Mouse (Mus musculus): ENCODE results near the gene Smyd4.
A peak's percentile ranks its signal among the peaks of the same experiment; 100 is the strongest.
"Not testable (repeated sequence)": the region's sequence is repeated elsewhere in the genome, so short reads cannot be mapped to it uniquely, and the experiment has no call there.

Smyd4 gene

DNA sequence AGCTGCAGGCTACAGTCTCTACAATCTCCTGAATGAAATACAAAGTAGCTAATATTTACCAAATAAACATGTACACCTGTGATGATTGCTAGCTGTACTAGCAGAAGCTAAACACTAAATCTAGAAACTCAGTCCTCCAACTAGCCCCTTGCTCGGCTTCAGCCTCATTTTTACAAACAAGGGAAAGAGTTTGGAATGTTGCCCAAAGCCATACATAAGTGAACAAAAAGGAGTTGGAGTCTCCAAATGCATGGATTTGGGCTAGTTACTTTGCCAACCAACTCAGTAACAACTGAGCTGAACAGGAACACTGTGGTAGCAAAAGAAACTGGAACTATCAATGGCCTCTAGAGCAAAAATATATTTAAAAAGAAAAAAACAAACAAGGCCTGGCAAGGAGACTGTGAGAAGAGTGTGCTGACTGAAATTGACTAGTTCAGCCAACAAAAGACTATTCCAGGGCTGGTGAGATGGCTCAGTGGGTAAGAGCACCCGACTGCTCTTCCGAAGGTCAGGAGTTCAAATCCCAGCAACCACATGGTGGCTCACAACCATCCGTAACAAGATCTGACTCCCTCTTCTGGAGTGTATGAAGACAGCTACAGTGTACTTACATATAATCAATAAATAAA is 1.6 kb upstream of the Smyd4 start:
- DNase-seq (ENCODE audit: low spot score), result no peak

DNA sequence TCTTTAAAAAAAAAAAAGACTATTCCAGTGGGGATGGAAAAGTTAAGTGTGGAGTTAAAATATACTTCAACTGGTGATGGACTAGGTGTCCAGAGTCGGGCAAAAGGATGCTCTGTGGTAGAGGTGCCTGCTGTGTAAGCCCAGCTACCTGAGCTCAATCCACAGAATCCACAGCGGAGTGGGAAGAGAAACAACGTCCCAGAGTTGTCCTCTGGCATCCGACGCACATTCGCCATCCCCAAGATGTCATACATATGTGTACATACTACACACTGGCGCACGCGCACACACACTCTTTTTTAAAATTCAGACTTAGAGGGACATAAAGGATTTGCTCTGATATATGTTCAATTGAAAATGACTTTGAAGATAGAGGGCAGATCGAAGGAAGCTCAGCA is 1.0 kb upstream of the Smyd4 start:
- DNase-seq (ENCODE audit: low spot score), result no peak

DNA sequence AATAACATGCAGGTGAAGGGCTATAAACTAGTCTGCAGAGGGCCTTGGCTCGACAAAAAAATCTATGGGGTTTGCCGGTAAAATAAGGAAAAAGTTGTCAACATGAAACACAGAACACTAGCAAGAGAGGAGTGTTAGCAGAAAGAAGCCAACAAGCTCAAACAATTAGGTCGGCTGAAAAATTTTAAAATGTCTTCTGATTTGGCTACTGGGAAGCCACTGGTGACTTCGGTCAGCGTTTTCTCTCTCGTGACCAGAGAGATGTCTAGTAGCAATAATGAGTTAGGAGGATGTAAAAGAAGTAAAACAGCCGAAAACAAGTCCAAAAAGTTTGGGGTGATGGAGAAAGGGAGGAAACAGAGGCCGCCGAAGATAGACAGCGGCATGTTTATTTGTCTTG is 637 bp upstream of the Smyd4 start:
- no peak for DNase-seq (ENCODE audit: low spot score)

DNA sequence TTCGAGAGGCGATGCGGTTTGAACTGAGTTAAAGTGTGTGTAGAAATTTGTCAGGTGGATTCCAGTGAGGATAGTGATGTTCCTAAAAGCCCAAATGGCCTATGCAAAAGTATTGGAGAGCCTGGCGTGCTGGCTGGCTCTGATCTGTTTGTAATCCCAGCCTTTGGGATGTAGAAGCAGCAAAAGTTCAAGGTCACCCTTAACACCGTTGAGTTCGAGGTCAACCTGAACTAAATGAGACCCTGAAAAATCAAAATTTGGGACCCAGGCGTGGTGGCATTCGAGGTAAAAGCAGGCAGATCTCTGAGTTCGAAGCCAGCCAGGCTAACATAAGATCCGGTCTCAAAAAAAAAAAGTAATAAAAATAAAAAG is 643 bp downstream of the Smyd4 start:
- no peak for DNase-seq (ENCODE audit: low spot score)

DNA sequence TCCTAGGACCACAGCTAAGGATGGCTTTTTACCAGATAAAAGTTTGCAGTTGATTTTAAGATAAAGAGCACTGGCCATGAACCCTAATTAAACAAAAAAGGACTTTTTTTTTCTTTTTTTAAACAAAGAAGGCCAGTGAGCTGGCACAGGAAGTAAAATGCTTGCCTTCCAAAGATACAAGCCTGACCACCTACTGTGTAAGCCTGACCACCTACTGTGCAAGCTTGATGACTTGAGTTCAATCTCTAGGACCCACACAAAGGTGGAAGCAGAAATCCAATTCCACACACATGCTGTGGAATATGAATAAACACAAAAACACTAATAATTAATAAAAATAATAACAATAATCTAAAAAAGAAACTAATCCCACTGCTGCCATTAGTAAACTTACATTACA is 3.0 kb downstream of the Smyd4 start:
- no peak for DNase-seq (ENCODE audit: low spot score)

DNA sequence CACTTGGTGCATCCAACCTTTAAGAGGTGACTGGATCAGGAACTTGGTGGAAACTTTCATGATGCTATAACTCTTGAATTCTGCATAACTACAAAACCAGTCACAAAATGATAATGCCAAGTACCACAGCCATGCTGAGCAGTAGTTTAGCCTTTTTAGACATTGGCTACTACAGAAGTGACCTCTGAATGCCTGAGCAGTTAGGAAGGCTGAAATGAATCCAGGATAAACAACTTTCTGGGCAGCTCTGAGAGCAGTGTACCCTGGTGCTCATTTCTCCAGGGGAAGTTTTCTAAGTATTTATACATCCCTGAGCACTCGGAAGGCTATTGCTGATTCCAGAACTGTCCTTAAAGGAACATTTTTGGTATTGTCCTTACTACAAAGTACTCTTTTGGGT is 7.2 kb downstream of the Smyd4 start:
- DNase-seq (ENCODE audit: low spot score), result no peak

DNA sequence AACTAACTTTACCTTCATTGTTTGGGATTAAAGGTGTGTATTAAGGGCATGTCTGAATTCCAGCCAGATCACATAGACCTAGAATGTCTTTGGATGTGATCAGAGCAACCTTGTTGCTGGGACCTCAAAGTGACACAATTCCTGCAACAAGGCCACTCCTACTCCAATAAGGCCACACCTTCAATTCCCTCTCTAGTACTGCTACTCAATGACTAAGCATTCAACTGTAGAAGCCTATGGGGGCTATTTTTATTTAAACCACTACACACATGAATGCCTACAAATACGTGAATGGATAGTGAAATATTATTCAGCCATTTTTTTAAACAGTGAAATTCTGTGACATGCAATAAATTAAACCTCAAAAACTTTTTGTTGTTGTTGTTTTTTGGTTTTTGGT is 28.9 kb downstream of the Smyd4 start:
- no peak for DNase-seq (ENCODE audit: low spot score)

DNA sequence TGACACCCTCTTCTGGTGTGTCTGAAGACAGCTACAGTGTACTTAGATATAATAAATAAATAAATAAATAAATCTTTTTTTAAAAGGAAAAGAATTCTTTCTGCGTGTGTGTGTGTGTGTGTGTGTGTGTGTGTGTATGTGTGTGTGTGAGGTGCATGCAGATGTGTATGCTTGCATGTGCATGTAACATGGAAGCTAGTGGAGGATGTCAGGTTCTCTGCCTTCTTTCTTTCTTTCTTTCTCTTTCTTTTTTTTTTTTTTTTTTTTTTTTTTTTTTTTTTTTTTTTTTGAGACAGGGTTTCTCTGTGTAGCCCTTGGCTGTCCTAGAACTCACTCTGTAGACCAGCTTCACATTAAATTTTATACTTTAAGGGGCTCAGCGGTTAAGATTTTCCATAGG is 30.6 kb downstream of the Smyd4 start:
- not testable (repeated sequence) for DNase-seq (ENCODE audit: low spot score)

DNA sequence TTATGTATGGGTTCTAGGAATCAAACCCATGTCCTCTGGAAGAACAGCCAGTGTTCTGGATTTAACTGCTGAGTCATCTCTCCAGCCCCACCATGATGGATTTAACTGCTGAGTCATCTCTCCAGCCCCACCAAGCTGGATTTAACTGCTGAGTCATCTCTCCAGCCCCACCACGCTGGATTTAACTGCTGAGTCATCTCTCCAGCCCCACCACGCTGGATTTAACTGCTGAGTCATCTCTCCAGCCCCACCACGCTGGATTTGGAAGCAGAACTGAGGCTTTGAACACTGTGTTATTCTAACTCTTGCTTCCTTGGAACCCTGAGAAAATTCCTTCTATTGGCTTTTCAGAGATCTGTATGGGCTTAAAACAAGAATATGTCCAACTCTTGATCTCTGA is 35.3 kb downstream of the Smyd4 start:
- not testable (repeated sequence) for DNase-seq (ENCODE audit: low spot score)

DNA sequence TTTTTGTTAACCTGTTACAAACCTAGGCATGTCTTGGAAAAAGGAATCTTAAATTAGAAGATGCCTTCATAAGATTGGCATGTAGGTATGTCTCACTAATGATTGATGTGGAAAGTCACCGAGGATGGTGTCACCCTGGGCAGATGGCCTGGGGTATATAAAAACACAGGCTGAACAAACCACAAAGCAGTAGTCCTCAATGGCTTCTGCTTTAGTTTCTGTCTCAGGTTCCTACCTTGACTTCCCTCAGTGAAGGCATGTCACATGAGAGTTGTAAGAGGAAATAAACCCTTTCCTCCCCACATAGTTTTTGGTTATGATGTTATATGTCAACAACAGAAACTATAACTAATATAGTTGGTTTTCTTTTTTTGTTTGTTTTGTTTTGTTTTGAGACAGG is 47.4 kb downstream of the Smyd4 start:
- no peak for DNase-seq (ENCODE audit: low spot score)

DNA sequence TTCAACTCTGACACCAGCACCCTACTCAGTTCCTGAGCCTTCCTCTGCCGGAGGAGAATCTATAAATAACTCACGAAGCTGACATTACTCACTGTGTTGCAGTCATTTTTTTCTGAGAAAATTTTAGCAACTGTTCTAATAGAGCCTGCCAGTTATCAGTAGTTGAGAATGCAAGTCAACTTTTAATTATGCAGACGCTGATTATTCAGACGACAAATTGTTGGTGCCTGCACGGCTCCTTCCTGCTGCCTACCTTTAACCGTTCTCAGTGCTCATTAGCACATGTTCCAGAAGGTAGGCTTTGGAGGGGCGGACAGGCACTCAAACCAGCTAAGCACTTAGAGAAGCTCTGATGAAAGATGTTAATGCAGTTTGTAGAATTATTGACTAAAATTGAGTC is 49.2 kb downstream of the Smyd4 start:
- DNase-seq (ENCODE audit: low spot score), result no peak

DNA sequence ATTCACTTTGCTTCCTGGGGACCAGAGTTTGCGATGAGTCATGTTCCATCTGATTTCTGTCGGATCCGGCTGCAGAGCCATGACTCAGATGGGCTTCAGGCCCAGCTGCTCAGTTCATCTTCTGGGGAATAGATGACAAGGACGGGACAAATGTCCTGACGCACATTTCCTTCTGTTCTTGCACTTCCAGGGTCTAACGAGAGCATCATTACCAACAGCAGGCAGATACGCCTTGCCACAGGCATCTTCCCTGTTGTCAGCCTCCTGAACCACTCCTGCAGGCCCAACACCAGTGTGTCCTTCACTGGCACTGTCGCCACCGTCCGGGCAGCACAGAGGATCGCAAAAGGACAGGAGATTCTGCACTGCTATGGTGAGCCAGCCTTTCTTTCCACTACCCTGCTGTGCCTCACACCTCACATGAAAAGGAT is 51.2 kb downstream of the Smyd4 start:
- no peak for DNase-seq (ENCODE audit: low spot score)

DNA sequence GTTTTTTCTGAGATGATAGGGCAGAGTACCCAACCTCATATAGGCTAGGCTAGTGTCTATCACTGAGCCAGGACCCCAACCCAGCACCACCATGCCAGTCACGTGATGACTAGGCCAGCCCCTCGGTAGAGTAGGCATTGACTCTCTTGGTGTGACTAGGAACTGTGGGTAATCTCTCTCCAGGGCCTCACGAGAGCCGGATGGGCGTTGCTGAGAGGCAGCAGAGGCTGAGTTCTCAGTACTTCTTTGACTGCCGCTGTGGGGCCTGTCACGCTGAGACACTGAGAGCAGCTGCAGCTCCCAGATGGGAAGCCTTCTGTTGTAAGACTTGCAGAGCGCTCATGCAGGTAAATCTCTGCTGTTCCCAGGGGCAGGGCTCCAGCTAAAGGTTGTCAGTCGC is 51.9 kb downstream of the Smyd4 start:
- DNase-seq (ENCODE audit: low spot score), result no peak

DNA sequence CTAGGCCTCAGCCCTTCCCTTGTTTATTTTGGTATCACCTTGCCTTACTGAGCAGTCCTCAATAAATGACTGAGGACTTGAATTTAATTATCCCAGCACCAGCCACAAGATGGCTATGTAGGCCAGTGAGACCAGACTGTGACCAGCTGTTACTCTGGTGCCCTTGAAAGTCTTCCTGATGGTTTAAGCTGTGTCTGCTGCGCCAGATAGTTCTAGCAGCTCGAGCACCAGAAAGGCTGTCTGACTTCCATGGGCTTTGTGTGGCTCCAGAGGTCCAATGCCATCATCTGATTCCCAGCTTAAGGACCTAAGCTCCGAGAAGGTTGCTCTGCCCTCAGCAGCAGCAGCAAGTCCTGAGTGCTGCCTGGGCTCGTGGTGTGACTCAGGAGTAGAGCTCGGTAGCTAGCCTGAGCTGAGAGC is 54.0 kb downstream of the Smyd4 start:
- peak; percentile 68 for DNase-seq (ENCODE audit: low spot score)

DNA sequence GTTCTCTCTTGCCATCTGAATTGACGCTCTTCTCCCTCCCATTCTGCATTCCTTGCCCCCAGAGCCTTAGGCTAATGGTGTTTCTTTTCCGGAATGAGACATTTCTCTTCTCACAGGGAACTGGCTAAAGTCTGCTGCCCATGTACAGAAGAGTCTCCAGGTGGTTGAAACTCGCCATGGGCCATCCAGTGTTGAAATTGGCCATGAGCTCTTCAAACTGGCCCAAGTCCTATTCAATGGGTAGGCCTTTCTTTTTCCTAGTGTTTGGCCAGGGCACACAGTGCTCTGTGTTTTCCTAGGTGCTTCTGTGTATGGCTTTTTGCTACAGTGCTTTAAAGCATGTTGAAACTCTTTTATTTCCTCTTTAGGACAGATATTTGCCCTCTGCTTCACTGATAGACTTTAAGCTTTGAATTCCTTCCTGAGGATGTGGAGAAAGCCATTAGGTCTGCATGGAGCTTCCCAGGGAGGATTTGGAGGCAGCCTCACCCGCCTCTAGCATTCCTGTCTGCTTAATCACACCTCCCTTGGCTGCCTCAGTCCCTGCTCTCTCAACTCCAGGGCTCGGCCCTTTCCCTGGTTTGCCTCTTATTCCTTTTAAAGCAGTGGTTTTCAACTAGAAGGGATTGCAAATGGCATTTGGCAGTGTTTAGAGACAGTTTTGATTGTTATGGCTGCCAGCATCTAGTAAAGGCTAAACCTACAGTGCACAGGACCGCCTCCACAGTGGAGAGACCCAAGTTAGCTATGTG is 55.2 kb downstream of the Smyd4 start:
- DNase-seq (ENCODE audit: low spot score), result peak; percentile 53

DNA sequence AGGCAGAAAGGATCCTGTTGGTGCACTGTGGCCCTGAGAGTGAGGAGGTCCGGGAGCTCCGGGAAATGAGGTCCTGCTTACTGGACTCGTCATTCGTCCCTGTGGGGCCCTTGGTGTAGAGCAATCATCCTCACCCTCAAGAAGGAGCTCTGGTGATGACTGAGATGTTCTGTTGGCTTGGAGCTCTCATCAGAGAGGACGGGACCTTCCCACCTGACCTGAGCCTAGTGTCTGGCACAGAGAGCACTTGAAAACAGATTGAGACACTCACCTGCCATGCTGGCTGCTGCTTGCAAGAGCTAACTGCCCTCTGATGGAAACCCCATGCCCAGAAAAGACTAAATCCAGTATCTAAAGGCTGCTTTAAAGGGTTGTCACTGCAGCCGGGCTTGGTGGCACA is 56.6 kb downstream of the Smyd4 start:
- no peak for DNase-seq (ENCODE audit: low spot score)

DNA sequence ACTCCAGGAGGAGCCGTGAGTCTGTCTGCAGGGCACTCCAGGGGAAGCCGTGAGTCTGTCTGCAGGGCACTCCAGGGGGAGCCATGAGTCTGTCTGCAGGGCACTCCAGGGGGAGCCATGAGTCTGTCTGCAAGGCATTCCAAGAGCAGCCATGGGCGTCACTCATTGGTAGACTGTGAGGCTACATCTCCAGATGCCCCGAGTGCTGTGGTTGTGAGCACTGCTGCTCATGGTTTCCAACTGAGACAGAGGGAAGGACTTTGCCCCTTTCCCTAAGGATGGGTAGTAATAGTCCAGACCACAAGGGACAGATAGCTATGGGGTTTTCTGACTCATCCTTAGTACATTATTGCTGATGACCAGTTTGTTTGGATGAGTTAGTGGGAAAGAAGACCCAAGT is 57.9 kb downstream of the Smyd4 start:
- DNase-seq (ENCODE audit: low spot score), result no peak

DNA sequence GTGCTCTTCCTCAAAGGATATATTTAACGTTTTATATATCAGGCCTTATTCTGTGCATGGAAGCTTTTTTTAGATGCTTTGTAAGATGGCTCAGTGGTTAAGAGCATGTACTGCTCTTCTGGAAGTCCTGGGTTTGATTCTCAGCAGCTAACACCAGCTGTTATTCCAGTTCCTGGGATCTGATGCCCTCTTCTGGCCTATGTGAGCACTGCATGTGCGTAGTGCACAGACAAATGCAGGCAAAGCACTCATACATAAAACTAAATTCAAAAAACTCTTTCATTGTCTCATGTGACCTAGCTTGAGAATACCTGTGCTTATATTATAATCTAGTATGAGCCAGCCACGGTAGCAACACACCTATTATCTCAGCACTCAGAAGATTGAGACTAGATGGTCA is 58.6 kb downstream of the Smyd4 start:
- no peak for DNase-seq (ENCODE audit: low spot score)

DNA sequence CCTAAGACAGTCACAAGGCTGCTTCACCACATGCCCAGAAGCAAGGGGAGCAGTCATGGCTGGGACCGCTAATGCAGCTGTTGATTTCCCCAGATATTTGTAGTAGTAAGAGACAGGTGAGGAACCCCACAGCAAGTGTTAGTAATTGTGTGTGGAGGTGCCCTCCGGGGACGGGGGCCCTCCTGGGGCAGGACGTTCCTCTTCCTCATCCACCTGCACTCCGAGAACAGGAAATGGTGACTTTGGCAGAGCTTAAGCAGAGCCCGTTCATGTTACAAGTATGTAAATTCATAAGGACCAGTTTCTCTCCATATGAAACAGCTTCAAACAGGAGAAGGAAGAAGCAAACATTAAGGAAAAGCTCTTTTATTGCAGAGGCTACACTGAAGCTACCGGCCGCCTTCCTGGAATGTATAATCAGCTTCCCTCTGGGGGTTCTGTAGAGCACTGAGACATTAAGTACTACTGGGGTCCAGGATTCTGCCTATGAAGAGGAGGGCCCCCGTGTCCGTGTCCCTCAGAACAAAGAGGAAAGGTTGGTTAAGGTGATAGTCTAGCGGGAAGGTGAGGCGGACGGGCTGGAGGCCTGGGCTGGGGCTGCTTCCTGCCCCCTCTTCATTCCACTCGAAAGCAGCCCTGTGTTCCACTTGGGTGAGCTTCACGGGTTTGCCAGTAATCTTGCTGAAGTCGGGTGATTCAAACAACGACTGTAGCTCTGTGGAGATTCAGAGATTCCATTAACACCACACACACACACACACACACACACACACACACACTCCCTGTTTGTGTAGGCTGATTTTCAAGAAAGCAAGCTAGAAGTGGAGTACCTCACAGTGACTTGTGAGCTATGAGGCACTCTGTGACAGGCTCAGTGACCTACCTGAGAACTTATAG is 61.7 kb downstream of the Smyd4 start:
- DNase-seq (ENCODE audit: low spot score), result no peak

DNA sequence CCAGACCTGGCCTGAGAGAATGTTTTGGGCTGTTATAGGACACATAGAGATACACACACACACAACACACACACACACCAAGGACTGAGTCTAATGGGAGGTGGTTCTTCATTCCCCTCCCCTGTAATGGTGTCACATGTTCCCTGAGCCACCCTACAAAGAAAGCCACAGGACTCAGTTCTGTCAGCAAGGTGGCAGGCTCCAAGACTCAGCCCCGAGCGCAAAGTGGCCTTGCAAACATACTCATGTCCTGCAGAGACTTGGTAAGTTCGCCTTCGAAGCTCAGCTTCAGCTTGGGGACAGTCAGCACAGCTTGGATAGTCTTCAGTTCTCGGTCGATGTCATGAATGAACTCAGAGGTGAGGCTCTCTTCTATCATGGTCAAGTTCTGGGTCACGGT is 62.4 kb downstream of the Smyd4 start:
- DNase-seq (ENCODE audit: low spot score), result no peak

DNA sequence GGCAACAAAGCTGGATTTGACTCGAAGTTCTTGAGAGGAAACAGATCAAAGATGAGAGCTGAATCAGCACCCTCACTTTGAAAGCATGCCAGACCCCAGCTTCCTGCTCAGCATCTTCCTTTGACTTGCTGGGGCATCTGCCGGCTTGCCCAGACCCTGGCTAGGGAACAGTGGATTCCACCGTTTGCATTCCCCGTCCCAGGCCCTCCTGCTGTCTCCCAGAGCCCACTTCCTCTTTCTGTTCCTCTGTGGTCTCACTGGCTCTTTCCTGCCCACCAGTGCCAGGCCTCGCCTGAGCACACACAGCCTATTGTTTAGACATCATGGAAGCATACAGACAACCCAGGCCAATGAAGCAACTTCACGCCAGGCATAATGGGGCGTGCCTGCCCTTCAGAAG is 66.9 kb downstream of the Smyd4 start:
- DNase-seq (ENCODE audit: low spot score), result no peak

DNA sequence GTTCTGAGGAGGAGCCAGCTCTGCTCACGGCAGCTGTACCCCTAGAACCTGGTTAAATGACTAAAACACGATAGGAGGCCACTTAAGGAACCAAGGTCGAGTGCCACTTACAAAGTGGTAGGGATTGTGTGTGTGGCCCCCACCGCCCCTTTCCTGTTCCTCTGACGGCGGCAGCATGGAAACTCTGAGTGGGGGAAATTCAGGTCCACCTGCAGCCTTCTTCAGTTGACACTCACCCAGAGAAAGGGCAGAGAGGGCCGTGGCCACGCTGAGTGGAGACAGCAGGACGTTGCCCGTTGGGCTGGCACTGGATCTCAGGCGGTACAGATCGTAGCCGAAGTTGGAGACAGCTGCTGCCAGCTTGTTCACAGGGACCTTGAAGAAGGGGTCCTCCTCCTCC is 67.8 kb downstream of the Smyd4 start:
- no peak for DNase-seq (ENCODE audit: low spot score)

DNA sequence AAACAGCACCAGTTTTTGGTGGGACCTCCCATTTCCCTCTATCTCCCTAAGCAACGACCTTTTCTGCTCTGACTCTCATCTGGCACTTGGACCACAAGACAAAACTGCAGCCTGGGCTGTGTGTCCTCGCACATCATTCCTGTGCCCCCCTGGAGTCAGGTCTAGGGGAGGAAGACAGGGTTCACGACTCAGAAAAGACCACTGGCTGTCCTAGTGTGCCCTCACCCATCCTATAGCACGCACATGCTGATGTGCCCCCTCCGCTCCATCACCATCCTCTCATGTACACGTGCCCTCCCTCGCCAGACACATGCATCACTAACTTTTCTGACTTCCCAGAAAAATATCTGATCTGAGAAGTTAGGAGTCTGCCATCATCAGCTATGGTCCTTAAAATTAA is 71.8 kb downstream of the Smyd4 start:
- DNase-seq (ENCODE audit: low spot score), result no peak

Data from yolk sac, embryonic 10.5 days (tissue).